Mouse (Mus musculus) spleen, adult 2 months (tissue): ENCODE measurements around the gene Ncoa3.

Experiments used
- CTCF ChIP-seq: fragments of 200-500 bp; IDR thresholded peaks from 2 replicates; pipeline ENCODE4 v1.5.1; 2011; ENCODE audit warnings: mild to moderate bottlenecking, inconsistent platforms; ENCODE audit not compliant: insufficient read depth, insufficient read length, insufficient replicate concordance; ENCODE audit errors: extremely low read depth
- POLR2A ChIP-seq: fragments of 200-500 bp; IDR thresholded peaks from 2 replicates; pipeline ENCODE4 v1.6.1; 2011; ENCODE audit warnings: low read depth, low read length, inconsistent platforms

DNA sequence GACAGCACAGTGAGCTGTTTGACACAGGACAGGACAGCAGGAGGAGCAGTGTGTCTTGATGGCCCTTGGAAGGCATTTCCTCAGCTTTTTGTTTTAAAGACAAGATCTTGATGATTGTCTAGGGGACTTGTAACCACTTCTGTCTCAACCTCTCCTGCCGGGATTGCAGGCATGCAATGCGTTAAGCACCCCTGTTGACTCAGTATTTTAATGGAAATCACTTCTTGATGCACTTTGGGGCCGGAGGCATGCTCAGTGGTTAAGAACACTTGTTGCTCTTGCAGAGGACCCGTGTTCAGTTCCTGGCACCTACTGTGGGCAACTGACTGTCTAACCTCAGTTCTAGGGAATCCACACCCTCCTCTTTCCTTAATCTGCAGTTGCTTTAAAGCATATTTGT is 74.0 kb downstream of the Ncoa3 start:
- TF ChIP-seq CTCF (no peak), POLR2A (no peak)
